Mouse (Mus musculus) spleen, adult 12 weeks (tissue): Measurements from ENCODE around the gene Mup7.
"Not testable (repeated sequence)": the region's sequence is repeated elsewhere in the genome, so short reads cannot be mapped to it uniquely, and the experiment has no call there.

ENCODE experiments used
- DNase-seq: peaks from one replicate; pipeline ENCODE4 v3.0.0; 2022; ENCODE audit warnings: low spot score

The Mup7 gene

GRCm38 (mm10) chr4:60070375-60070774 is at the start of gene Mup7:
Gene Mup7 (minus strand): TSS chr4:60070475.
- DNase-seq: not testable (repeated sequence)

- DNase-seq: not testable (repeated sequence)
These were observed 9.6 kb upstream of the Mup7 start for GRCm38 (mm10) chr4:60079865-60080264.

- not testable (repeated sequence) for DNase-seq
These were observed 40.8 kb downstream of the Mup7 start for GRCm38 (mm10) chr4:60029334-60030111.

- DNase-seq: not testable (repeated sequence)
These were observed 50.1 kb downstream of the Mup7 start for GRCm38 (mm10) chr4:60020141-60020540.
